Mouse (Mus musculus) thymus, adult 2 months (tissue): ENCODE results near the gene Olfr1414.

Experiments used
- CTCF ChIP-seq: fragments of 200-500 bp; IDR thresholded peaks from 2 replicates; pipeline ENCODE4 v1.5.1; 2012; ENCODE audit warnings: mild to moderate bottlenecking, control low read depth, low read length, moderate library complexity, borderline replicate concordance; ENCODE audit not compliant: control insufficient read depth, poor library complexity, insufficient read depth; ENCODE audit errors: extremely low read depth
- POLR2A ChIP-seq: fragments of 200-500 bp; IDR thresholded peaks from 2 replicates; pipeline ENCODE4 v1.6.1; 2012; ENCODE audit warnings: mild to moderate bottlenecking, low read length, control low read depth, moderate library complexity; ENCODE audit not compliant: control insufficient read depth, poor library complexity, insufficient read depth; ENCODE audit errors: extremely low read depth

DNA sequence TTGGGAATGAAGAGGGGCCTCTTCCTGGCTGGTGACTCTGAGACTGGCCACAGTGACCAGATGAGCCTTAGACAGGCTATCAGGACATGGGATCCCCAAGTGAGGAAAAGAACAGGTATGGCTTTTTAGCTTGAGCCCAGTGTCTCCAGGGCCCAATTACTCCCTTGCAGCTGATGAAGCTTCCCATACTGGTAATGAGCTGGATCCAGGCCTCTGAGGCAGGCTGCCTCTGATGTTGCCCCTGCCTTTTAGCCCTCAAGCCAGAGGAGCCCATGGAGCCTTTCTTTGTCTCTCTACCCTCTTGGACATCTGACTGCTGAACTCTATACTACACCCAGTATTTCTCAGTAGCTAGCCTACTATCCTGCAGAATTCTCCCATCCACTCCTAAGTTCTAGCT lies 33.4 kb downstream of the Olfr1414 start, which contains the start of gene Olfr1416:
- TF ChIP-seq CTCF: no peak
- TF ChIP-seq POLR2A: no peak
